In the genomic region with DNA sequence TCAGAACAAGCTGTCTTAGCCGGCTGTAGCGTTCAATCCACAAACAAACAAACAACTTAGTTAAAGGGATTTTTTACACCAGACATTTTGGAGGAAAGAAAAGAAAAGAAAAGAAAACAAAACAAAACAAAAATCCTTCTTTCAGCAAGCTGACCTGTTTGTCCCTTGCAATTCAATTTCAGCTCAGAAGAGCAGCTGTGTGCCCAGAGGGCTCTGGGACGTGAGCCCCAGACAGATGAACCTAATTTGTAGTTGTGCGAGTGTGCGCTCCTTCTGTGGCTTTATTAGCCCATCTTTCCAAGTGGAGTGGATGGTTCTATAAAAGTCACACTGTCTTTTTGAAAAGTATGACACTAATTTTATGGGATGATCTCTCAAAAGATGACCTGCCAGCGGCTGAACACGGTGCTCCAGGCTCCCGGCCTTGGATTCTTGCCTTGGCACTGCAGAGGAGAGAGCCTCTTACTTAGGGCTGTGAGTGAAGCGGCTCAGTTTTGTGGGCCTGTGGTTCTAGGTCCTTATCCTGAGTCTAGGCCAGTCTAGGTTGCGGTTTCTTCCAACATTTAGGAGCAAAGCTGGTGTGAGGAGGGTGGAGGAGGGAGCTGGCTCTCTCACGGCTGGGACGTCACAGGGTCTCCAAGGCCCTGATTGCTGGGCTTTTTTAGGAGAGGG, we compare ENCODE assay signal across 11 mouse cellular contexts. TPM values are rescaled to one million over a fixed set of nuclear protein-coding genes. Genes with fewer than 3 reads are reported as not detected.
DNase-seq lines count a peak whose midpoint lies in the region; ATAC-seq and TF ChIP-seq lines count a peak whose summit lies in the region.
"Had no signal": no experiment of that assay in that cellular context is flagged by ENCODE, and none has a peak within 500 bp of the region (broad histone marks: within the 10 kb centered on the region; RNA-seq: fewer than 3 reads in every experiment).

No protein-coding gene starts in this region.

- H3K27me3 ChIP-seq in forebrain, embryonic 13.5 days, result no peaks in the 10 kb centered on the region
- no peaks in the 10 kb centered on the region for H3K27me3 ChIP-seq in forebrain, embryonic 16.5 days (replicated peaks; ENCODE audit: control insufficient read depth, insufficient read depth, low read length)
- no peaks in the 10 kb centered on the region for H3K27me3 ChIP-seq in kidney, embryonic 16.5 days (ENCODE audit: insufficient read depth, low read length)
- no peaks in the 10 kb centered on the region for H3K27me3 ChIP-seq in embryonic facial prominence, embryonic 12.5 days
- H3K27me3 ChIP-seq in limb, embryonic 10.5 days (ENCODE audit: low read depth, poor library complexity, severe bottlenecking), result no peaks in the 10 kb centered on the region
- no peaks in the 10 kb centered on the region for H3K27me3 ChIP-seq in liver, postnatal 0 days (ENCODE audit: insufficient read depth, low read length)
- H3K27me3 ChIP-seq: Patski had no signal

- TF ChIP-seq CTCF in liver, postnatal 0 days (IDR thresholded peaks at IDR 0.05; ENCODE audit: low read depth), result no peak

- no peak overlapping the region for H3K9ac ChIP-seq in forebrain, embryonic 13.5 days
- no peak overlapping the region for H3K9ac ChIP-seq in forebrain, embryonic 16.5 days (replicated peaks; ENCODE audit: low read depth, low read length)
- H3K9ac ChIP-seq in kidney, embryonic 16.5 days (replicated peaks; ENCODE audit: low read length), result no peak overlapping the region
- H3K9ac ChIP-seq in embryonic facial prominence, embryonic 12.5 days, result no peak overlapping the region
- H3K9ac ChIP-seq in liver, postnatal 0 days (replicated peaks), result no peak overlapping the region

- ATAC-seq in forebrain, embryonic 13.5 days, result no peak
- no peak for ATAC-seq in forebrain, embryonic 16.5 days
- no peak for ATAC-seq in kidney, embryonic 16.5 days (ENCODE audit: low FRiP score, low TSS enrichment)
- ATAC-seq in embryonic facial prominence, embryonic 12.5 days (ENCODE audit: insufficient number of reproducible peaks, insufficient read depth, low FRiP score, low TSS enrichment), result no peak
- ATAC-seq in liver, postnatal 0 days, result no peak
- ATAC-seq: Patski had no signal

- H3K4me2 ChIP-seq in forebrain, embryonic 13.5 days, result no peak overlapping the region
- no peak overlapping the region for H3K4me2 ChIP-seq in forebrain, embryonic 16.5 days (ENCODE audit: low read length)
- no peak overlapping the region for H3K4me2 ChIP-seq in kidney, embryonic 16.5 days (replicated peaks; ENCODE audit: low read depth, low read length)
- no peak overlapping the region for H3K4me2 ChIP-seq in embryonic facial prominence, embryonic 12.5 days (replicated peaks)
- no peak overlapping the region for H3K4me2 ChIP-seq in liver, postnatal 0 days (ENCODE audit: low read depth, low read length)

- H3K27ac ChIP-seq in forebrain, embryonic 13.5 days, result peak overlapping the region; percentile 41; the same call in 1 of the 2 replicates
- no peak overlapping the region for H3K27ac ChIP-seq in forebrain, embryonic 16.5 days (ENCODE audit: low read length)
- H3K27ac ChIP-seq in kidney, embryonic 16.5 days (ENCODE audit: low read length), result 0 out of 2 replicates have a peak overlapping the region, but pooled peaks have one; percentile 27
- H3K27ac ChIP-seq in embryonic facial prominence, embryonic 12.5 days, result peak overlapping the region; percentile 12; the same call in 1 of the 2 replicates
- 0 out of 2 replicates have a peak overlapping the region, but pooled peaks have one; percentile 28 for H3K27ac ChIP-seq in limb, embryonic 10.5 days
- no peak overlapping the region for H3K27ac ChIP-seq in liver, postnatal 0 days (ENCODE audit: low read depth)
- H3K27ac ChIP-seq: macrophage had no signal

- no peaks in the 10 kb centered on the region for H3K36me3 ChIP-seq in forebrain, embryonic 13.5 days (ENCODE audit: poor library complexity, severe bottlenecking)
- no peaks in the 10 kb centered on the region for H3K36me3 ChIP-seq in forebrain, embryonic 16.5 days (ENCODE audit: control insufficient read depth, insufficient read depth)
- H3K36me3 ChIP-seq in kidney, embryonic 16.5 days (ENCODE audit: insufficient read depth, low read length), result peaks cover 10% of the 10 kb centered on the region; the same call in 1 of the 2 replicates
- H3K36me3 ChIP-seq in embryonic facial prominence, embryonic 12.5 days, result 0 out of 2 replicates have a peak, but pooled peaks cover 5% of the 10 kb centered on the region
- peaks cover 21% of the 10 kb centered on the region for H3K36me3 ChIP-seq in limb, embryonic 10.5 days
- H3K36me3 ChIP-seq in liver, postnatal 0 days (replicated peaks; ENCODE audit: insufficient read depth, low read length), result no peaks in the 10 kb centered on the region

- peaks cover 54% of the 10 kb centered on the region for H3K4me1 ChIP-seq in forebrain, embryonic 13.5 days
- peaks cover 46% of the 10 kb centered on the region for H3K4me1 ChIP-seq in forebrain, embryonic 16.5 days (replicated peaks; ENCODE audit: control insufficient read depth, insufficient read depth, low read length)
- peaks cover 57% of the 10 kb centered on the region for H3K4me1 ChIP-seq in kidney, embryonic 16.5 days (ENCODE audit: insufficient read depth, low read length)
- H3K4me1 ChIP-seq in embryonic facial prominence, embryonic 12.5 days, result peaks cover 38% of the 10 kb centered on the region
- peaks cover 53% of the 10 kb centered on the region for H3K4me1 ChIP-seq in limb, embryonic 10.5 days
- H3K4me1 ChIP-seq in liver, postnatal 0 days (ENCODE audit: insufficient read depth), result no peaks in the 10 kb centered on the region

- no peak overlapping the region for H3K4me3 ChIP-seq in forebrain, embryonic 13.5 days
- no peak overlapping the region for H3K4me3 ChIP-seq in forebrain, embryonic 16.5 days (replicated peaks; ENCODE audit: low read length)
- no peak overlapping the region for H3K4me3 ChIP-seq in kidney, embryonic 16.5 days (ENCODE audit: low read length)
- H3K4me3 ChIP-seq in embryonic facial prominence, embryonic 12.5 days, result no peak overlapping the region
- H3K4me3 ChIP-seq in limb, embryonic 10.5 days, result no peak overlapping the region
- H3K4me3 ChIP-seq in liver, postnatal 0 days (ENCODE audit: low read depth, low read length), result no peak overlapping the region

- H3K9me3 ChIP-seq in forebrain, embryonic 13.5 days (replicated peaks), result 0 out of 2 replicates have a peak, but pooled peaks cover 2% of the 10 kb centered on the region
- no peaks in the 10 kb centered on the region for H3K9me3 ChIP-seq in forebrain, embryonic 16.5 days (ENCODE audit: control insufficient read depth, low read length)
- no peaks in the 10 kb centered on the region; the same call in 1 of the 2 replicates for H3K9me3 ChIP-seq in kidney, embryonic 16.5 days (ENCODE audit: low read length)
- H3K9me3 ChIP-seq in embryonic facial prominence, embryonic 12.5 days, result no peaks in the 10 kb centered on the region
- no peaks in the 10 kb centered on the region for H3K9me3 ChIP-seq in limb, embryonic 10.5 days (replicated peaks)
- no peaks in the 10 kb centered on the region for H3K9me3 ChIP-seq in liver, postnatal 0 days (ENCODE audit: low read length)

- no peak for TF ChIP-seq EP300 in liver, postnatal 0 days (IDR thresholded peaks at IDR 0.05; ENCODE audit: low read depth)

- 73% methylated on average over 12 of the region's 12 CpGs for WGBS in forebrain, embryonic 13.5 days
- 66% methylated on average over 12 of the region's 12 CpGs for WGBS in forebrain, embryonic 16.5 days
- WGBS in kidney, embryonic 16.5 days, result 77% methylated on average over 12 of the region's 12 CpGs
- WGBS in embryonic facial prominence, embryonic 12.5 days, result 48% methylated on average over 12 of the region's 12 CpGs
- 62% methylated on average over 12 of the region's 12 CpGs for WGBS in limb, embryonic 10.5 days
- 77% methylated on average over 12 of the region's 12 CpGs for WGBS in liver, postnatal 0 days (ENCODE audit: insufficient replicate concordance)

- DNase-seq in kidney, adult 8-10 months, result no peak
- no peak for DNase-seq in limb, embryonic 10.5 days (ENCODE audit: low spot score)
- DNase-seq in liver, postnatal 0 days, result no peak
- DNase-seq in cerebellum, postnatal 4 days (ENCODE audit: low spot score in 2 of 2), result no peak
- DNase-seq: layer of hippocampus, adult 9-11 months had no signal

RNA-seq across cellular contexts. Expression of a gene that starts 22.6 kb away (rescaled TPM):
- 38.5 and 41.4 TPM in 2 replicates for polyA plus RNA-seq in forebrain, embryonic 13.5 days (2015; fragmentation: Nextera tagmentation; extraction: Ambion mirVana)
- 64.1 and 64.7 TPM in 2 replicates for polyA plus RNA-seq in forebrain, embryonic 16.5 days (2015; fragmentation: Nextera tagmentation; extraction: Ambion mirVana)
- 22.8 and 28.1 TPM in 2 replicates for polyA plus RNA-seq in kidney, embryonic 16.5 days (2015; fragmentation: Nextera tagmentation; extraction: Ambion mirVana)
- polyA plus RNA-seq in embryonic facial prominence, embryonic 12.5 days (2016; fragmentation: Nextera tagmentation; extraction: Ambion mirVana), result 25.6 and 26.3 TPM in 2 replicates
- polyA plus RNA-seq in limb, embryonic 10.5 days (2016; fragmentation: Nextera tagmentation; extraction: Ambion mirVana), result 13.6 and 15.1 TPM in 2 replicates
- 1.1 and 1.2 TPM in 2 replicates for polyA plus RNA-seq in liver, postnatal 0 days (2015; fragmentation: Nextera tagmentation; extraction: Ambion mirVana)

Comparison
In these comparisons a context has a peak if more than half of its experiments do, and no peak if none do; other contexts are left out.
1. H3K27ac ChIP-seq: peak in forebrain, embryonic 13.5 days (single experiment), kidney, embryonic 16.5 days (single experiment), embryonic facial prominence, embryonic 12.5 days (single experiment) and limb, embryonic 10.5 days (single experiment); none in forebrain, embryonic 16.5 days (single experiment) and liver, postnatal 0 days (single experiment).